Mouse (Mus musculus) MEL (cell line): Measurements from ENCODE around the gene Dhx30. TPM values are rescaled to one million over a fixed set of nuclear protein-coding genes. Genes with fewer than 3 reads are reported as not detected.
A peak's percentile ranks its signal among the peaks of the same experiment; 100 is the strongest.

Experiments
- DNase-seq: peaks from one replicate; pipeline ENCODE4 v3.0.0; 2011; ENCODE audit warnings: low read depth, low spot score
- H3K27ac ChIP-seq: 2 replicates; pipeline ENCODE4 v1.5.1; 2012; ENCODE audit warnings: low read depth, mild to moderate bottlenecking, control low read depth, low read length, moderate library complexity; ENCODE audit not compliant: control insufficient read depth
- H3K27me3 ChIP-seq, 2 experiments: fragments of 150-350 bp in 1 of 2; sonication (generic) in 1 of 2; 2 replicates each; pipeline ENCODE4 v1.6.1; 2012; ENCODE audit warnings: low read length in 2 of 2, mild to moderate bottlenecking in 2 of 2, improper control_type of control experiment in 1 of 2, moderate library complexity in 1 of 2; ENCODE audit not compliant: insufficient read depth in 2 of 2, control insufficient read depth in 1 of 2
- H3K36me3 ChIP-seq, 2 experiments: 2 replicates each; pipeline ENCODE4 v1.6.1; 2012 to 2014; ENCODE audit warnings: low read length in 2 of 2, improper control_type of control experiment in 1 of 2, inconsistent platforms in 1 of 2, mild to moderate bottlenecking in 1 of 2; ENCODE audit not compliant: insufficient read depth in 2 of 2, control insufficient read depth in 1 of 2
- H3K4me1 ChIP-seq, 2 experiments: fragments of 150-350 bp in 1 of 2; sonication (generic) in 1 of 2; 2 replicates each; pipeline ENCODE4 v1.6.1; 2012; ENCODE audit warnings: low read length in 2 of 2, improper control_type of control experiment in 1 of 2, mild to moderate bottlenecking in 1 of 2; ENCODE audit not compliant: insufficient read depth in 2 of 2, control insufficient read depth in 1 of 2
- H3K4me3 ChIP-seq, 2 experiments: fragments of 150-350 bp in 1 of 2; sonication (generic) in 1 of 2; 2 replicates each; pipeline ENCODE4 v1.5.1; 2012; ENCODE audit warnings: low read depth in 2 of 2, low read length in 2 of 2, mild to moderate bottlenecking in 2 of 2, moderate library complexity in 2 of 2, control low read depth in 1 of 2, improper control_type of control experiment in 1 of 2; ENCODE audit not compliant: control insufficient read depth in 1 of 2, insufficient read depth in 1 of 2
- H3K79me2 ChIP-seq: 2 replicates; pipeline ENCODE4 v1.6.1; 2012; ENCODE audit warnings: mild to moderate bottlenecking, low read length, moderate library complexity; ENCODE audit not compliant: control insufficient read depth, poor library complexity, insufficient read depth
- H3K9ac ChIP-seq: 2 replicates; pipeline ENCODE4 v1.6.1; 2012; ENCODE audit warnings: low read depth, mild to moderate bottlenecking, control low read depth, low read length, moderate library complexity; ENCODE audit not compliant: control insufficient read depth, poor library complexity, severe bottlenecking
- H3K9me3 ChIP-seq: fragments of 150-350 bp; sonication (generic); replicated peaks from 2 replicates; pipeline ENCODE4 v1.6.1; 2012; ENCODE audit warnings: mild to moderate bottlenecking, low read length, improper control_type of control experiment, moderate library complexity; ENCODE audit not compliant: insufficient read depth
- CHD1 ChIP-seq: IDR thresholded peaks from 2 replicates; pipeline ENCODE4 v1.6.1; 2012; ENCODE audit warnings: low read depth, mild to moderate bottlenecking, inconsistent platforms, low read length, improper control_type of control experiment
- CHD2 ChIP-seq: IDR thresholded peaks from 2 replicates; pipeline ENCODE4 v1.6.1; 2011; ENCODE audit warnings: low read length, improper control_type of control experiment
- CTCF ChIP-seq, 3 experiments: IDR thresholded peaks in 2 of 3; conservative IDR thresholded peaks in 1 of 3; 2 replicates each; pipeline ENCODE4 v1.5.1; 2011 to 2012; ENCODE audit warnings: low read length in 3 of 3, low read depth in 2 of 3, mild to moderate bottlenecking in 2 of 3, improper control_type of control experiment in 1 of 3, inconsistent platforms in 1 of 3, mixed read lengths in 1 of 3, moderate library complexity in 1 of 3; ENCODE audit not compliant: control insufficient read depth in 1 of 3, insufficient read depth in 1 of 3, poor library complexity in 1 of 3, severe bottlenecking in 1 of 3
- ELF1 ChIP-seq: IDR thresholded peaks from 2 replicates; pipeline ENCODE4 v1.6.1; 2014; ENCODE audit warnings: low read depth, mild to moderate bottlenecking, inconsistent platforms, low read length, improper control_type of control experiment, moderate library complexity
- EP300 ChIP-seq, 2 experiments: IDR thresholded peaks; 2 replicates each; pipeline ENCODE4 v1.6.1; 2011; ENCODE audit warnings: improper control_type of control experiment in 2 of 2, low read length in 2 of 2, low read depth in 1 of 2, mild to moderate bottlenecking in 1 of 2
- GATA1 ChIP-seq: IDR thresholded peaks from 2 replicates; pipeline ENCODE4 v1.6.1; 2011; ENCODE audit warnings: low read depth, low read length, improper control_type of control experiment
- JUND ChIP-seq: IDR thresholded peaks from 2 replicates; pipeline ENCODE4 v1.6.1; 2011; ENCODE audit warnings: low read depth, mild to moderate bottlenecking, improper control_type of control experiment, low read length
- MAX ChIP-seq: IDR thresholded peaks from 2 replicates; pipeline ENCODE4 v1.6.1; 2011; ENCODE audit warnings: low read length, improper control_type of control experiment
- MAZ ChIP-seq: IDR thresholded peaks from 2 replicates; pipeline ENCODE4 v1.6.1; 2012; ENCODE audit warnings: low read depth, mild to moderate bottlenecking, inconsistent platforms, low read length, improper control_type of control experiment
- MEF2A ChIP-seq: IDR thresholded peaks from 2 replicates; pipeline ENCODE4 v1.6.1; 2014; ENCODE audit warnings: low read depth, mild to moderate bottlenecking, inconsistent platforms, low read length, improper control_type of control experiment; ENCODE audit not compliant: poor library complexity, insufficient replicate concordance, severe bottlenecking; ENCODE audit errors: extremely low read depth
- MYC ChIP-seq: IDR thresholded peaks from 2 replicates; pipeline ENCODE4 v1.6.1; 2011; ENCODE audit warnings: low read depth, mild to moderate bottlenecking, low read length, improper control_type of control experiment, moderate library complexity
- POLR2AphosphoS2 ChIP-seq: IDR thresholded peaks from 2 replicates; pipeline ENCODE4 v1.6.1; 2011; ENCODE audit warnings: low read length, improper control_type of control experiment
- POLR2AphosphoS5 ChIP-seq: IDR thresholded peaks from 2 replicates; pipeline ENCODE4 v1.6.1; 2012; ENCODE audit warnings: low read depth, borderline replicate concordance, mild to moderate bottlenecking, inconsistent platforms, low read length, moderate library complexity, mixed read lengths
- RAD21 ChIP-seq: IDR thresholded peaks from 2 replicates; pipeline ENCODE4 v1.6.1; 2011; ENCODE audit warnings: mild to moderate bottlenecking, low read depth, low read length, improper control_type of control experiment
- RCOR1 ChIP-seq: IDR thresholded peaks from 2 replicates; pipeline ENCODE4 v1.6.1; 2012; ENCODE audit warnings: low read depth, mild to moderate bottlenecking, inconsistent platforms, low read length, improper control_type of control experiment
- SIN3A ChIP-seq: IDR thresholded peaks from 2 replicates; pipeline ENCODE4 v1.6.1; 2012; ENCODE audit warnings: low read length, improper control_type of control experiment, inconsistent platforms
- SMC3 ChIP-seq: IDR thresholded peaks from 2 replicates; pipeline ENCODE4 v1.6.1; 2011; ENCODE audit warnings: low read depth, low read length, improper control_type of control experiment
- TAL1 ChIP-seq: IDR thresholded peaks from 2 replicates; pipeline ENCODE4 v1.6.1; 2012; ENCODE audit warnings: mild to moderate bottlenecking, inconsistent platforms, low read length, moderate library complexity, mixed read lengths
- TCF12 ChIP-seq: IDR thresholded peaks from 2 replicates; pipeline ENCODE4 v1.6.1; 2014; ENCODE audit warnings: low read depth, mild to moderate bottlenecking, inconsistent platforms, low read length, improper control_type of control experiment, moderate library complexity
- UBTF ChIP-seq: IDR thresholded peaks from 2 replicates; pipeline ENCODE4 v1.6.1; 2012; ENCODE audit warnings: low read depth, mild to moderate bottlenecking, inconsistent platforms, low read length, improper control_type of control experiment, moderate library complexity, borderline replicate concordance; ENCODE audit not compliant: insufficient read depth
- USF1 ChIP-seq: IDR thresholded peaks from 2 replicates; pipeline ENCODE4 v1.6.1; 2014; ENCODE audit warnings: low read depth, mild to moderate bottlenecking, inconsistent platforms, low read length, improper control_type of control experiment, moderate library complexity
- USF2 ChIP-seq, 2 experiments: IDR thresholded peaks; 2 replicates each; pipeline ENCODE4 v1.6.1; 2011 to 2012; ENCODE audit warnings: improper control_type of control experiment in 2 of 2, low read length in 2 of 2, borderline replicate concordance in 1 of 2, inconsistent platforms in 1 of 2, low read depth in 1 of 2, mild to moderate bottlenecking in 1 of 2; ENCODE audit not compliant: insufficient read depth in 1 of 2
- ZC3H11A ChIP-seq: IDR thresholded peaks from 2 replicates; pipeline ENCODE4 v1.6.1; 2012; ENCODE audit warnings: low read depth, mild to moderate bottlenecking, inconsistent platforms, low read length, improper control_type of control experiment
- ZKSCAN1 ChIP-seq: IDR thresholded peaks from 2 replicates; pipeline ENCODE4 v1.6.1; 2012; ENCODE audit warnings: low read depth, mild to moderate bottlenecking, inconsistent platforms, low read length, improper control_type of control experiment, moderate library complexity
- ZMIZ1 ChIP-seq: IDR thresholded peaks from 2 replicates; pipeline ENCODE4 v1.6.1; 2012; ENCODE audit warnings: low read depth, mild to moderate bottlenecking, inconsistent platforms, low read length, improper control_type of control experiment, moderate library complexity
- ZNF384 ChIP-seq: IDR thresholded peaks from 2 replicates; pipeline ENCODE4 v1.6.1; 2012; ENCODE audit warnings: low read depth, mild to moderate bottlenecking, inconsistent platforms, low read length, improper control_type of control experiment
- polyA plus RNA-seq, 2 experiments: library from polyadenylated mRNA; stranded (reverse) in 1 of 2; unstranded in 1 of 2; fragments of >175 nt in 1 of 2; fragments of >200 nt in 1 of 2; gene quantifications; 2 replicates each; pipeline versions ENCODE4 v1.2.1 to v1.2.4; 2012; ENCODE audit warnings: low replicate concordance in 2 of 2, low read depth in 1 of 2; ENCODE audit not compliant: insufficient read length in 2 of 2, insufficient read depth in 1 of 2, missing spikeins in 1 of 2
- total RNA-seq: library from RNA; depleted of rRNA; stranded (reverse); fragments of 300-350 nt; gene quantifications from 2 replicates; pipeline ENCODE4 v1.2.3, GENCODE M21; 2012

Dhx30 gene
- total and polyA plus RNA-seq, 3 experiments: 113 to 126 TPM; not detected in 1

GRCm38 (mm10) chr9:110116977-110117778, 452 bp downstream of the Dhx30 start, which contains the start of gene Smarcc1 (continued):
- TF ChIP-seq USF1 (0 out of 2 replicates have a peak, but pooled peaks have one; percentile 15), TAL1 (no peak), RAD21 (no peak), GATA1 (no peak), MAZ (no peak; the same call in 1 of the 2 replicates), JUND (no peak), ZNF384 (no peak), POLR2AphosphoS2 (peak; percentile 61; the same call in 1 of the 2 replicates), USF2 (IDR thresholded peaks at IDR 0.05; ENCODE audit: borderline replicate concordance in 1 of 2, insufficient read depth in 1 of 2, low read depth in 1 of 2, low read length in 2 of 2) (no peak), ZC3H11A (no peak), POLR2AphosphoS5 (no peak), CHD1 (no peak), CHD2 (no peak; the same call in 1 of the 2 replicates), ZMIZ1 (no peak), MYC (no peak)

- H3K9me3 ChIP-seq: no peaks in the 10 kb centered on the region
- peaks cover 2 to 3% of the 10 kb centered on the region in 2 experiments; a peak in 2 of 4 replicates for H3K4me1 ChIP-seq
- H3K36me3 ChIP-seq: peaks cover 5 to 12% of the 10 kb centered on the region in 2 experiments
- no peaks in the 10 kb centered on the region for H3K27me3 ChIP-seq
- H3K9ac ChIP-seq: peak overlapping the region; percentile 95
- no peak for DNase-seq
- H3K27ac ChIP-seq: no peak overlapping the region
- TF ChIP-seq SMC3 (no peak), ZMIZ1 (no peak), CHD1 (no peak), TCF12 (no peak), USF1 (no peak), MAX (no peak), ZC3H11A (no peak), POLR2AphosphoS5 (no peak), RCOR1 (no peak), SIN3A (no peak), CTCF (IDR thresholded peaks at IDR 0.05 in 2 of 3, conservative IDR thresholded peaks at IDR 0.05 in 1 of 3; ENCODE audit: control insufficient read depth in 1 of 3, insufficient read depth in 1 of 3, low read depth in 2 of 3, low read length in 3 of 3, poor library complexity in 1 of 3, severe bottlenecking in 1 of 3) (no peak), UBTF (no peak), ELF1 (no peak), GATA1 (no peak), ZKSCAN1 (no peak), EP300 (IDR thresholded peaks at IDR 0.05; ENCODE audit: low read depth in 1 of 2, low read length in 2 of 2) (no peak), ZNF384 (no peak), MEF2A (no peak)
- H3K79me2 ChIP-seq: peaks cover 24% of the 10 kb centered on the region
- peak overlapping the region; percentile 90 to 99 for H3K4me3 ChIP-seq
These were observed 1.2 kb downstream of the Dhx30 start for GRCm38 (mm10) chr9:110116353-110116976.
